Mouse (Mus musculus) embryonic fibroblast, embryonic 13.5 days (primary cell): Measurements from ENCODE around the gene Trim14.

Experiments used
- CTCF ChIP-seq: IDR thresholded peaks from 2 replicates; pipeline ENCODE4 v1.5.1; 2011; ENCODE audit warnings: mild to moderate bottlenecking, control low read depth, low read length, moderate library complexity, borderline replicate concordance; ENCODE audit not compliant: insufficient read depth
- POLR2A ChIP-seq: IDR thresholded peaks from 2 replicates; pipeline ENCODE4 v1.6.1; 2011; ENCODE audit warnings: low read depth, mild to moderate bottlenecking, control low read depth, low read length, moderate library complexity

- peak; percentile 43; the same call in 1 of the 2 replicates for TF ChIP-seq CTCF
- peak; percentile 48 for TF ChIP-seq POLR2A
Measured at GRCm38 (mm10) chr4:46450519-46451131, 85.3 kb downstream of the Trim14 start, which contains the start of gene Anp32b.
